Mouse (Mus musculus) erythroblast, embryonic 14.5 days (primary cell): Measurements from ENCODE around the gene Fgfr3.

Experiments
- GATA1 ChIP-seq: IDR thresholded peaks from 2 replicates; pipeline ENCODE4 v1.6.1; 2012; ENCODE audit warnings: low read length, inconsistent platforms, mixed read lengths
- TAL1 ChIP-seq: IDR thresholded peaks from 3 replicates; pipeline ENCODE4 v1.6.1; 2012; ENCODE audit warnings: low read length, inconsistent platforms, mixed read lengths

GRCm38 (mm10) chr5:33706350-33706629 lies 15.2 kb upstream of the Fgfr3 start:
- no peak for TF ChIP-seq GATA1
- no peak for TF ChIP-seq TAL1
